ENCODE assay signal across 8 mouse cellular contexts in the genomic region with DNA sequence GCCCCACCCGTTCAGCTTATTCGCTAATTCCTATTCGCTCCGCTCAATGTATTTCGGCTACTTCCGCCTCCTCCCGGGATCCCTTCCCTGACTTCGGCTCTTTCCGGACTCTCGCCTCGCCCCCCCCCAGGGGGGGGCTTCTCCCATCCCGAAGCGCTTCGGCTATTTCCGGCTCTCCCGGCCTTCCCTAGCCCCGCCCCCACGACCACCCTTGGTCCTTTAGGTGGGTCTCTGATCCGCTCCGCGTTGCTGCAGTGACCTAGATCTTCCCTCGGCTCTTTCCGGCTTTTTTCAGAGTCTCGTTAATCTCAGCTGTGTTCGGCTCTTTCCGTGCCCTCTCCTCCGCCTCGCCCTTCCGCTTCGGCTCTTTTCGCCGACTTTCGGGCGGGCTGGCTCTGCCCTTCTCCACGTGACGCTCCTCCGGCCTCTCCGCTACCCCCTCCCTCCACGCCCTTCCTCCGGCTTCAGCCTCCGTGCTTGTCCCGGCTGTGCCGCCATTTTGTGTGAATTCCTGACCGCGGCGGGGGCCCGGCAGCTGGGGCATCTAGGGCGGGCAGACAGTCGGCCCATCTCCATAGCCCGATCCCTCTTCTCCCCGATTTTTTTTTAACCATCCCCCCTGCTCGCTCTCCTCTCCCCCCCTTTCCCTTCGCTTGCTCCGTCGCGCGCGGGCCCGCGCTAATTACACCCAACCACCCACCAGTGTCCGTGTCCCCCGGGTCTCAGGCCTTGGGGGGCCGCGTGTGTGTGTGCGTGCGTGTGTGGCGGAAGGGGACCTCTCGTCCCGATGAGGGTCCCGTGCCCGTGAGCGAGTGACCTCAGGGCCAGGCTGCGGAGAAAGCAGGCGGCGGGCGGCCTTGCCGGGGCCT. TPM values are rescaled to one million over a fixed set of nuclear protein-coding genes. Genes with fewer than 3 reads are reported as not detected.
DNase-seq lines count a peak whose midpoint lies in the region; ATAC-seq and TF ChIP-seq lines count a peak whose summit lies in the region.

No protein-coding gene starts in this region.

- intact Hi-C loops in heart, adult 2 months (cut with DNase I), result loop anchor here (2.0 to 10.0 kb wide), 3 partner anchors 53 to 655 kb away; partner anchors contain the start of gene Tmem160

- H3K79me2 ChIP-seq in heart, adult 2 months (replicated peaks; ENCODE audit: control insufficient read depth, insufficient read depth, low read length), result no peaks in the 10 kb centered on the region; the same call in 1 of the 2 replicates

- peak overlapping the region; percentile 88 for H3K4me3 ChIP-seq in embryonic facial prominence, embryonic 14.5 days (ENCODE audit: low read depth, low read length)
- peak overlapping the region; percentile 86 for H3K4me3 ChIP-seq in heart, adult 2 months
- peak overlapping the region; percentile 81 for H3K4me3 ChIP-seq in limb, embryonic 14.5 days (replicated peaks; ENCODE audit: low read length)
- H3K4me3 ChIP-seq in midbrain, postnatal 0 days (ENCODE audit: low read depth, low read length), result peak overlapping the region; percentile 96

- under 1% methylated on average over 76 of the region's 77 CpGs for WGBS in embryonic facial prominence, embryonic 14.5 days
- under 1% methylated on average over 76 of the region's 77 CpGs for WGBS in heart, adult 2 months
- WGBS in limb, embryonic 14.5 days, result under 1% methylated on average over 75 of the region's 77 CpGs
- under 1% methylated on average over 77 of the region's 77 CpGs for WGBS in midbrain, postnatal 0 days

- H3K4me1 ChIP-seq in embryonic facial prominence, embryonic 14.5 days (ENCODE audit: control insufficient read depth, insufficient read depth, low read length), result peaks cover 16% of the 10 kb centered on the region
- H3K4me1 ChIP-seq in heart, adult 2 months (ENCODE audit: control insufficient read depth, insufficient read depth, low read length), result peaks cover 17% of the 10 kb centered on the region
- peaks cover 24% of the 10 kb centered on the region for H3K4me1 ChIP-seq in limb, embryonic 14.5 days (ENCODE audit: control insufficient read depth, insufficient read depth, low read length)
- peaks cover 6% of the 10 kb centered on the region; the same call in 1 of the 2 replicates for H3K4me1 ChIP-seq in midbrain, postnatal 0 days (ENCODE audit: insufficient read depth, low read length)

- peak overlapping the region; percentile 74 for H3K4me2 ChIP-seq in embryonic facial prominence, embryonic 14.5 days (ENCODE audit: low read depth, low read length)
- H3K4me2 ChIP-seq in limb, embryonic 14.5 days (replicated peaks; ENCODE audit: low read depth, low read length, severe bottlenecking), result peak overlapping the region; percentile 77
- H3K4me2 ChIP-seq in midbrain, postnatal 0 days (ENCODE audit: low read depth, low read length, poor library complexity, severe bottlenecking), result peak overlapping the region; percentile 83

- peak; percentile 94 for ATAC-seq in embryonic facial prominence, embryonic 14.5 days (ENCODE audit: low read depth)
- peak; percentile 90 for ATAC-seq in limb, embryonic 14.5 days (ENCODE audit: low FRiP score, low read depth)
- peak; percentile 95 for ATAC-seq in midbrain, postnatal 0 days (ENCODE audit: low FRiP score)

- H3K27me3 ChIP-seq in embryonic facial prominence, embryonic 14.5 days (replicated peaks; ENCODE audit: control insufficient read depth, insufficient read depth, low read length), result no peaks in the 10 kb centered on the region
- H3K27me3 ChIP-seq in heart, adult 2 months (ENCODE audit: control insufficient read depth, insufficient read depth, low read length), result no peaks in the 10 kb centered on the region
- H3K27me3 ChIP-seq in limb, embryonic 14.5 days (ENCODE audit: control insufficient read depth, insufficient read depth, low read length), result no peaks in the 10 kb centered on the region
- no peaks in the 10 kb centered on the region for H3K27me3 ChIP-seq in midbrain, postnatal 0 days (ENCODE audit: insufficient read depth, low read length)

- H3K36me3 ChIP-seq in embryonic facial prominence, embryonic 14.5 days (ENCODE audit: control insufficient read depth, insufficient read depth, low read length), result no peaks in the 10 kb centered on the region
- H3K36me3 ChIP-seq in heart, adult 2 months (ENCODE audit: control insufficient read depth, insufficient read depth, low read length), result peaks cover 13% of the 10 kb centered on the region
- no peaks in the 10 kb centered on the region for H3K36me3 ChIP-seq in limb, embryonic 14.5 days (ENCODE audit: control insufficient read depth, insufficient read depth, low read length)
- H3K36me3 ChIP-seq in midbrain, postnatal 0 days (ENCODE audit: insufficient read depth, low read length), result no peaks in the 10 kb centered on the region

- no peak for TF ChIP-seq CTCF in heart, adult 2 months (IDR thresholded peaks at IDR 0.05)
- TF ChIP-seq CTCF in midbrain, postnatal 0 days (IDR thresholded peaks at IDR 0.05), result no peak

- peak; percentile 90 for DNase-seq in 3T3-L1 (ENCODE audit: low read depth, low spot score)
- peak; percentile 95 to 96 for DNase-seq in adrenal gland, postnatal 4 days (ENCODE audit: low spot score in 2 of 2)
- DNase-seq in embryonic facial prominence, embryonic 14.5 days (ENCODE audit: low spot score), result peak; percentile 99
- DNase-seq in heart, adult 2 months, result peak; percentile 97 to 99
- peak; percentile 96 to 99 for DNase-seq in kidney, adult 8-10 months
- peak; percentile 99 for DNase-seq in limb, embryonic 14.5 days (ENCODE audit: low spot score)
- peak; percentile 100 for DNase-seq in midbrain, postnatal 0 days (ENCODE audit: low spot score)
- DNase-seq in spleen, postnatal 14 days (ENCODE audit: low spot score in 2 of 2), result peak; percentile 93 to 95

- peak; percentile 90 for TF ChIP-seq EP300 in heart, adult 2 months (IDR thresholded peaks at IDR 0.05; ENCODE audit: insufficient read depth, low read depth, low read length)

- peak overlapping the region; percentile 100 for H3K27ac ChIP-seq in embryonic facial prominence, embryonic 14.5 days (replicated peaks; ENCODE audit: low read depth, low read length)
- peak overlapping the region; percentile 100 for H3K27ac ChIP-seq in heart, adult 2 months
- H3K27ac ChIP-seq in limb, embryonic 14.5 days (replicated peaks; ENCODE audit: low read depth, low read length), result peak overlapping the region; percentile 100
- peak overlapping the region; percentile 100 for H3K27ac ChIP-seq in midbrain, postnatal 0 days (ENCODE audit: low read depth, low read length)

- no peaks in the 10 kb centered on the region for H3K9me3 ChIP-seq in embryonic facial prominence, embryonic 14.5 days (ENCODE audit: control insufficient read depth, low read length)
- no peaks in the 10 kb centered on the region for H3K9me3 ChIP-seq in limb, embryonic 14.5 days (ENCODE audit: control insufficient read depth, low read length)
- H3K9me3 ChIP-seq in midbrain, postnatal 0 days (ENCODE audit: low read length), result no peaks in the 10 kb centered on the region

- H3K9ac ChIP-seq in embryonic facial prominence, embryonic 14.5 days (ENCODE audit: low read depth, low read length), result peak overlapping the region; percentile 100
- H3K9ac ChIP-seq in heart, adult 2 months (ENCODE audit: low read depth, low read length), result peak overlapping the region; percentile 97
- peak overlapping the region; percentile 100 for H3K9ac ChIP-seq in limb, embryonic 14.5 days (ENCODE audit: low read depth, low read length, severe bottlenecking)
- H3K9ac ChIP-seq in midbrain, postnatal 0 days (replicated peaks; ENCODE audit: low read length, poor library complexity, severe bottlenecking), result peak overlapping the region; percentile 100

- TF ChIP-seq POLR2A in heart, adult 2 months (IDR thresholded peaks at IDR 0.05; ENCODE audit: insufficient read depth, low read depth, low read length), result peak; percentile 89
- peak; percentile 68; the same call in 1 of the 2 replicates for TF ChIP-seq POLR2A in limb, embryonic 14.5 days (IDR thresholded peaks at IDR 0.05; ENCODE audit: borderline replicate concordance, extremely low read depth, insufficient read depth, insufficient read length)

RNA-seq across cellular contexts. Expression of gene Zc3h4, which starts 0.7 kb away (rescaled TPM):
- 10 to 100 TPM; 60.7 to 62.1 TPM for total RNA-seq in adrenal gland, postnatal 4 days (2021)
- polyA plus RNA-seq in embryonic facial prominence, embryonic 14.5 days (2014; fragmentation: Nextera tagmentation; extraction: Ambion mirVana), result 12.1 and 13.3 TPM in 2 replicates
- 10 to 100 TPM; 27.7 to 32.4 TPM for total RNA-seq in heart, adult 2 months (2021)
- 17.7 and 17.8 TPM in 2 replicates for polyA plus RNA-seq in heart, adult 2 months (2012; rRNA removed)
- 49.1 and 57.6 TPM in 2 replicates for polyA plus RNA-seq in limb, embryonic 14.5 days (2012; rRNA removed)
- 15.7 and 18.9 TPM in 2 replicates for polyA plus RNA-seq in limb, embryonic 14.5 days (2014; fragmentation: Nextera tagmentation; extraction: Ambion mirVana)
- total RNA-seq in midbrain, postnatal 0 days (2014; rRNA removed), result 38.4 and 41.1 TPM in 2 replicates
- polyA plus RNA-seq in midbrain, postnatal 0 days (2015; fragmentation: Nextera tagmentation; extraction: Ambion mirVana), result 9.2 and 9.7 TPM in 2 replicates

RNA-seq across cellular contexts. Expression of gene Sae1, which starts 12.4 kb away (rescaled TPM):
- 100 to 1,000 TPM; 100 to 101 TPM for total RNA-seq in adrenal gland, postnatal 4 days (2021)
- 232 and 287 TPM in 2 replicates for polyA plus RNA-seq in embryonic facial prominence, embryonic 14.5 days (2014; fragmentation: Nextera tagmentation; extraction: Ambion mirVana)
- 10 to 100 TPM; 33.0 to 36.1 TPM for total RNA-seq in heart, adult 2 months (2021)
- 23.4 and 45.3 TPM in 2 replicates for polyA plus RNA-seq in heart, adult 2 months (2012; rRNA removed)
- polyA plus RNA-seq in limb, embryonic 14.5 days (2012; rRNA removed), result 143 and 172 TPM in 2 replicates
- polyA plus RNA-seq in limb, embryonic 14.5 days (2014; fragmentation: Nextera tagmentation; extraction: Ambion mirVana), result 273 and 289 TPM in 2 replicates
- total RNA-seq in midbrain, postnatal 0 days (2014; rRNA removed), result 84.6 and 98.2 TPM in 2 replicates
- 195 and 199 TPM in 2 replicates for polyA plus RNA-seq in midbrain, postnatal 0 days (2015; fragmentation: Nextera tagmentation; extraction: Ambion mirVana)

RNA-seq across cellular contexts. Expression of gene Tmem160, which starts 52.5 kb away (rescaled TPM):
- total RNA-seq in adrenal gland, postnatal 4 days (2021), result 10 to 100 TPM; 39.1 to 39.9 TPM
- 49.5 and 54.5 TPM in 2 replicates for polyA plus RNA-seq in embryonic facial prominence, embryonic 14.5 days (2014; fragmentation: Nextera tagmentation; extraction: Ambion mirVana)
- total RNA-seq in heart, adult 2 months (2021), result 10 to 100 TPM; 82.9 to 88.2 TPM
- polyA plus RNA-seq in heart, adult 2 months (2012; rRNA removed), result 109 and 140 TPM in 2 replicates
- 32.8 and 41.6 TPM in 2 replicates for polyA plus RNA-seq in limb, embryonic 14.5 days (2012; rRNA removed)
- 42.7 and 51.3 TPM in 2 replicates for polyA plus RNA-seq in limb, embryonic 14.5 days (2014; fragmentation: Nextera tagmentation; extraction: Ambion mirVana)
- total RNA-seq in midbrain, postnatal 0 days (2014; rRNA removed), result 43.1 and 55.6 TPM in 2 replicates
- polyA plus RNA-seq in midbrain, postnatal 0 days (2015; fragmentation: Nextera tagmentation; extraction: Ambion mirVana), result 105 and 108 TPM in 2 replicates

Comparison
In these comparisons a context has a peak if more than half of its experiments do, and no peak if none do; other contexts are left out.
1. Peak in every context shown above with its lines: DNase-seq, ATAC-seq, H3K4me3 ChIP-seq and H3K27ac ChIP-seq.